Mouse (Mus musculus) E14TG2a.4 (cell line): ENCODE results near the gene Smarcd3.

Source experiments
- CTCF ChIP-seq: conservative IDR thresholded peaks from 2 replicates; pipeline ENCODE4 v1.5.1; 2014; ENCODE audit warnings: low read length
- NANOG ChIP-seq: IDR thresholded peaks from 2 replicates; pipeline ENCODE4 v1.6.1; 2014; ENCODE audit warnings: borderline replicate concordance, low read length, mixed read lengths
- POU5F1 ChIP-seq: IDR thresholded peaks from 2 replicates; pipeline ENCODE4 v1.6.1; 2014; ENCODE audit warnings: low read length, borderline replicate concordance

GRCm38 (mm10) chr5:24661457-24661856 is 37.2 kb upstream of the Smarcd3 start:
- TF ChIP-seq CTCF (no peak), NANOG (no peak), POU5F1 (no peak)
